Mouse (Mus musculus) liver (tissue): ENCODE data around the gene Nuak2.
A peak's percentile ranks its signal among the peaks of the same experiment; 100 is the strongest.

Experiments used
- DNase-seq: peaks from one replicate; pipeline ENCODE4 v3.0.0-alpha.2; 2020; ENCODE audit warnings: mixed read lengths

The Nuak2 gene

GRCm38 (mm10) chr1:132355162-132355601 lies 39.3 kb downstream of the Nuak2 start:
- DNase-seq = peak; percentile 56

GRCm38 (mm10) chr1:132355841-132356242 lies 39.9 kb downstream of the Nuak2 start:
- peak; percentile 84 for DNase-seq

- DNase-seq = peak; percentile 41
Measured at GRCm38 (mm10) chr1:132356841-132357240, 40.9 kb downstream of the Nuak2 start.

GRCm38 (mm10) chr1:132361959-132362358 lies 46.0 kb downstream of the Nuak2 start:
- peak; percentile 23 for DNase-seq

GRCm38 (mm10) chr1:132364388-132364787 lies 48.5 kb downstream of the Nuak2 start:
- peak; percentile 32 for DNase-seq

DNA sequence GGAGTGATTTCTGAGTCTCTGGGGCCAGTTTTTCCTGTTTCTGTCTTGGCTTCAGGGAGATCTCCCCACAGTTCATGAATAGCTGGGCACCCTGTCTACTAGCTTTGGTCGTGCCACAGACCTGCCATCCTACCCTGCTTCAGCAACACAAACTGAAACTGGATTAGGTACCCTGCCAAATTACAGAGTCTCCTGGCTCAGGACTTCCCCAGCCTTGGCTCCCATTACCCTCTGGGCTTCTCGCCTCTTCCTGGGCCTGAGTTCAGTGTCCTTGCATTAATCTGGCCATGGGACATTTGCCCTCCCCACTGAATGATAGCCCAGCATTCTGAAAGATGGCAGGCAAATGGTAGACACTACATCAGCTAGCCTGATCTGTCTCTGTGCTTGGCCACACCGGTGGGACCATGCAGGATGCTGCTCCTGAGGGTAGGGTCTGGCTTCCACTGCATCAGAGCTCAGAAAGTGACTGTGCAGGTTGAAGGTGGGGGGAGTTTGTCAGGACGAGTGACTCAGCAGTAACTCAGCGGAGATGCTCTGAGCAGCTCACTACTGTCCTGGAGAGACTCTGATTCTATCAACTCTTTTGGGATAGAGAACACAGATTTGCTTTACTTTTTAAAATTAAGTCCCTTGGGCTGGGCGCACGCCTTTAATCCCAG lies 49.1 kb downstream of the Nuak2 start:
- DNase-seq = peak; percentile 66

GRCm38 (mm10) chr1:132365645-132366044 lies 49.7 kb downstream of the Nuak2 start:
- DNase-seq = no peak

DNA sequence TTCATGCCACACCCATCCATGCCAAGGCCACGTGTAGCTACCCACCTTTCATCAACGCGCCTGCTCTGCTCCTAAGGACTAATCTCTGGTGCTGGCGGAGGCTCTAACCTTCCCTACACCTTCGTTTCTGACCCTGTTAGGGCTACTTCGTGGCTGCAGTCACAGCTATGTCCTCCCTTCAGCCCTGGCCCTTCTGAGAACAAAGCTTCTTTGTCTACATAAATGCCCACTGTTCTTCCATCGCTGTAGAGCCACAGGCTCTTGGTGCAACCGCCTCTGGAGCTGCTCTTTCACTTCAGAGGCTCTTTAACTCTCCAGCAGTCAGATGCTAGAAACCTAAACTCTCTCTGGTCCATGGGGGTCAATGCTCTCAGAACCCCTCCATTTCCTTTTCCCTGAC lies 50.3 kb downstream of the Nuak2 start:
- no peak for DNase-seq

GRCm38 (mm10) chr1:132366937-132367336 lies 51.0 kb downstream of the Nuak2 start:
- DNase-seq = no peak

GRCm38 (mm10) chr1:132367692-132368506 lies 52.0 kb downstream of the Nuak2 start:
- DNase-seq = peak; percentile 89

DNA sequence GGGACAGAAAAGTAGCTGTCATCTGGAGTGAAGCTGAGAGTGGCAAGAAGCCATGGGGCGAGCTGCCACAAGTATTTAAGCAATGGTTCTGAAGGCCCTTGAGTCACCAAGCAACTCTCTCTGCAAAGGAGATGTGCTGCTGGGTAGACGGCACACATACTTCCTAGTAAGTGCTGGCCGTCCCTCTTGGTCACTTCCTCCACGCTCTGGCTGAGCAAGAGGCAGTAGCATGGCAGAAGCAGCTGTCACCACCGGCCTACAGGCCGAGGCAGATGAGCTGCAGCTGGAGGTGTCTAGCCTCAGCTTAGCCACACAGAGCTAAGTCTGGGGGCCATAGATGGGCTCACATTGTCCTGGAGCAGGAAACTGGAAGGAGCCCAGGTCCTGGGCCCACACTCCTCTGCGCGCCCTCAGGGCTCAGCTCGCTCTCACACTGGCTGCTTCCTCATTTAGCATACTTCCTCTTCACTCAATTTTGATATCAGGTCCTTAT lies 54.8 kb downstream of the Nuak2 start:
- DNase-seq = no peak

DNA sequence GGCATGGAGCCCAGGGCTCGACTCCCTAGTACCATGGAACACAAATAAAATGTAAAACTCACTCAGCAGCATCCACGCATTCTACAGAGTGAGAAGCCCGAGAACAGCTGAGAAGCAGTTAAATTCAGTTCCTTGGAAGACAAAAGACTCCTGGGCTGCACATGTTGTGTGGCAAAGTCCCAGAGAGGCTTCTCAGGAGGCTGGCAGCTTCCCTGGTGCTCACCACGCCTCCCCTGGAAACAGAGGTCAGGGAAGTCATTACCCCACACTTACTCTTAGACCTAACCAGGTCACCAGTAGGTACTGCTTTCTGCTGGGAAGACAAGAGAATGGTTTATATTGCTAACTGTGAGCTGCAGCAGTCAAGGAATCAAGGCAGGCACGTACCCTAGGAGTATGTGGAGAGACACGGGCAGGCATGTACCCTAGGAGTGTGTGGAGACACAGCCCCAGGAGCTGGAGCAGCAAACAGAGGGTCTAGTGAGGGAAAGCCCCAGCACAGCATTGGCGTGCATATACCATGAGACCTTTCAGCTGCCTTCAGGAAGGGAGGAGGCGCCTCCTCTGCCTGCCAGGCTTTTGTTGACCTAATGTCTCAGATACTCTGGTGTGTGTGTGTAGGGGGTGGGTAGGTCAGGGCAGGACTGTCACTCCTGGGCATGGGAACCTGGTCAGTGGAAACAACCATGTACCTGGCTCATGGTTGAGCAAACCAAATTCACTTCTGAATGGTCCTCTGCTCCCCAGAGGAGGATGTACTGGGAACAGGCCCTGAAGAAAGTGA lies 55.6 kb downstream of the Nuak2 start:
- DNase-seq = peak; percentile 42

DNA sequence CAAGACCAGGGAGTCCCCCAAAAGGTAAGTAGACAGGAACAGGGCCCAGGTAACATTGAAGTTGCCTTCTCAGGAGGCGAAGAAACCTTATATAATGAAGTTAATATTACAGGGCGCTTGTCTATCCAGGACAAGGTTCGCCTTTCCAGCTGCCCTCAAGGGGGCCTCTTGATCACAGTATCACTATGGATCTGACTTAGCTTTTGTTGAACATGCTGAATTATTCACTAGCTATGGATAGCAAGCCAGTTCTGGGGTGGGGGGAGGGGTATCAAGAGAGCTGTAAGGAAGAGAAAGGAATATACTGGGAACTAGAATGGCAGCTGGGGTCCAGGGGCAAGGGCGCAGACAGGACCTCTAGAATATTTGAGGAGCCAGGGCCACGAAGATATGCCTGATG lies 56.4 kb downstream of the Nuak2 start:
- DNase-seq = no peak

GRCm38 (mm10) chr1:132372896-132373534 lies 57.1 kb downstream of the Nuak2 start:
- DNase-seq = no peak

DNA sequence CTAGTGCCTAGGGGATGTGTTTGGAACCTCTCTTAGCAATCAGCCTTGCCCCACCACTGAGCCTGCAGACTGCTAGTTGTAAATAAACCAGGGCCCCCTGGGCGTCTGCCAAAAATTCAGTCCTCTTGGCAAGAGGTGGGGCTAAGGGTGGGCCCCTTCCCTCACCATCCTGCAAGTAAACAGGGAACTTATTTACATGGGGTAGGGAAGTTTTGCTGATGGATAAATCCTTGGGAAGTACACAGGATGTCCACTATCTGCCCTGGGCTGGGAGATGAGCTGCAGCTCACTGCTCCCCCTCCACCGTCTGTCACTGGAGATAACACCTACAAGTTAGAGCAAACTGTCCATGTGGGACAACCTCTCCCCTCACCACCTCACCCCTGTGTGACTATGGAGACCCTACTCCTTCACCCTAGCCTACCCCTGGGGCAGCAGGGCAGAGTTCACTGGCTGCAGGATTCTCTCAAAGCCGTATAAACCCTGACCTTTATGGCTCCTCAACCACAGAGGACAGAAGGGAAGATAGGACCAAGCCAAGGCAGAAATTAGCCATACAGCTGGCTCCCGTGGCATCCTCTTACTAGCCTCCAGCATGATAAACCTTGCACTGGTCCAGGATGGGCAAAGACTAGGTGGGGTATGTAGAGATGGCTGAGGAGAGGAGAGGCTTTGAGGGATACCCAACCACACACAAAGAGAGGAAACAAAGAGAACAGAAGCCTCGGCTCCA lies 58.4 kb downstream of the Nuak2 start:
- peak; percentile 85 for DNase-seq

GRCm38 (mm10) chr1:132374873-132375244 lies 58.9 kb downstream of the Nuak2 start:
- no peak for DNase-seq

- peak; percentile 70 for DNase-seq
Measured at GRCm38 (mm10) chr1:132375256-132375655, 59.3 kb downstream of the Nuak2 start.

- DNase-seq = no peak
Measured at GRCm38 (mm10) chr1:132376211-132377054, 60.5 kb downstream of the Nuak2 start.

DNA sequence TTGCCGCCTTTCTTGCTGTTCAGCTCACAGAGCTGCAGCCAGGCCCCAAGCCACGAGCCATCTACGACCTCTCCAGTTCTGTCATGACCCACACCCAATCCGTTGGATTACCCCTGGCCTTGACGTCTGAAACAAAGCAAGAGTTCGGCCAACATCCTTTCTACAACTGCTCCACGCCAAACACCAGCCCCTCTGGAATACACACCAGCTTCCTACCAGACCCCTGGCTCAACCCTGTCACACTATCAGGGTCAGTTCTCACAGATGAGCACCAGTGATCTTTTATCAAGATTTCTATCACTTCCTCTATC lies 61.1 kb downstream of the Nuak2 start:
- peak; percentile 8 for DNase-seq

GRCm38 (mm10) chr1:132377811-132378210 lies 61.9 kb downstream of the Nuak2 start:
- peak; percentile 61 for DNase-seq

DNA sequence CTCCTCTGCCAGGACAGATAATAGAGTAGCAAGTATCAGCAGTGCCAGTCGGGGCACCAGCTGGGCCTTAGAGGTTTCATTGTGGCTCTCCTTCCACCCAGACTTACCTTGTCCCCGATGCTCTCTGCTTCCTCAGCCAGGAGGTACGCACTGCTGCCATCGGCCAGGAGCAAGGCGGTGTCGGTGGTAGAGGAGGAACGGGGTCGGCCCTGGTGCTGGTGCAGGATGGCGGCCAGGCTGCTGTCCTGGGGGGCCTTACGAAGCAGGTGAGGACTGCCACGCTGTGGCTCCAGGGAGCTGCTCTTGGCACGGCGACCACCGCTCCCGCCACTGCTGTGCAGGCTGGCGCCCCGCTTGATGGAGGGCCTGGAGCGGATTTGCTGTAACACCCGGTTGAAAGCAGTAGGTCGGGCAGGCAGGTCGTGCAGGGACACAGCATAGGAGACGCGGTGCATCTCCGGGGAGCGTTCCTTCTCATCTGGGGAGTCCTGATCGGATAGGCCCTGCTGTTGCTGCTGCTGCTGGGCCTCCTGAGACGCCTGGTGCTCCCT lies 64.7 kb downstream of the Nuak2 start:
- DNase-seq = peak; percentile 18
